Mouse (Mus musculus): ENCODE measurements around the gene Gm21319. TPM values are rescaled to one million over a fixed set of nuclear protein-coding genes. Genes with fewer than 3 reads are reported as not detected.

The Gm21319 gene
- not detected for polyA plus RNA-seq (2014; fragmentation: Illumina TruSeq; extraction: RNeasy Lipid Tissue Mini Kit (QIAGEN cat#74804); ENCODE audit: low read depth, low replicate concordance)

DNA sequence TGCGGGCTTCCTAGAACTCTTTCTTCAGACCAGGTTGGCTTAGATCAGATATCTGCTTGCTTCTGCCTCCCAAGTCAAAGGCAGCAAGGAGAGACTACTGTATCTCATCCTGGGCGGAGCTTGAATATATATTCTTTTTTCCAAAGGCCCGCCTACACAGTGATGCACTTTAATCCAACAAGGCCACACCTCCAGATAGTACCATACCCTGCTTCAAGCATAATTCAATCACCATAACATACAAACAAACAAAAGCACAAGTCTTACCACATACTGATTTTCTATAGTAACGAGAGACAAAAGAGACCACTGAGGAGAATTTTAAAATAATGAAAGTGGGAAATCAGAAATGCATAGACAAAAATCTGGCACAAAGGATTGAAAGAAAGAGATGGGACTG, at the start of gene Gm21319:
TSS of gene Gm21319 (minus strand) at position 101 of the 400 bp plus-strand sequence.

DNA sequence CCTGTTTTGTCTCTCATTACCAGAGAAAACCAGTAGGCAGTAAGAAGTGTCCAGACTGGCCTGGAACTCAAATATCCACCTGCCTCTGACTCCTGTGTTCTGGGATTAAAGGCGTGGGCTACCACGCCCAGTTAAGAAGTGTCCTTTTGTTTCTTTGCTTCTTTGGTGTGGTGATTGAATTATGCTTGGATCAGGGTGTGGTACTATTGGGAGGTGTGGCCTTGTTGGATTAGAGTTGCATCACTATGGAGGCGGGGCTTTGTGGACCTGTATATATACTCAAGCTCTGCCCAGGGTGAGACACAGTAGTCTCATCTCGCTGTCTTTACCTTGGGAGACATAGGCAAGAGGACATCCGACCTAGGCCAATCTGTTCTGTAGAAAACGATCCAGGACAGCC, 40.7 kb upstream of the Gm21319 start, which contains the start of gene BB287469:
TSS of gene BB287469 (plus strand) at position 301 of the 400 bp plus-strand sequence.

DNA sequence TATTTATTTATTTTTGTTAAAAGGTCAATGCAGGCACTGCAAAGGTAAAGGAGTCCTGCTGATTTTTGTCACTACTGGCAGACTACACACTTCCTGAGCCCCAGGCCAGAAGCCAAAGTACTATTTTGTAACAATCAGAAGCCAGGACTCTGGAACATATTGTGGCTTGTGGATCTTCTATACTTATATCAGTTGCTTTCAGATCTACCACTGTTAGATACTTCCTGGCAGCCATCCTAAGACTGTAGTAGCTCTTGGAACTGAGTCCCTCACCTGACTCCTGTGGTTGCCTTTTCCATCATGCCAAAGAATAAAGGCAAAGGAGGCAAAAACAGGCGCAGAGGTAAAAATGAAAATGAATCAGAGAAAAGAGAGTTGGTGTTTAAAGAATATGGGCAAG, 19.7 kb upstream of the Gm21319 start, which contains the start of gene Gm21936:
TSS of gene Gm21936 (plus strand) at position 301 of the 400 bp plus-strand sequence.

Other genes starting within 250 kb of the Gm21319 start
- gene Oog1, start 173.1 kb downstream of the Gm21319 start, polyA plus RNA-seq (2014; fragmentation: Illumina TruSeq; extraction: RNeasy Lipid Tissue Mini Kit (QIAGEN cat#74804); ENCODE audit: low read depth, low replicate concordance) = not detected
- not detected for gene Gm4027, start 156.9 kb downstream of the Gm21319 start, polyA plus RNA-seq (2014; fragmentation: Illumina TruSeq; extraction: RNeasy Lipid Tissue Mini Kit (QIAGEN cat#74804); ENCODE audit: low read depth, low replicate concordance)
- gene Gm16381, start 131.1 kb downstream of the Gm21319 start, polyA plus RNA-seq (2014; fragmentation: Illumina TruSeq; extraction: RNeasy Lipid Tissue Mini Kit (QIAGEN cat#74804); ENCODE audit: low read depth, low replicate concordance) = not detected
- gene Gm21936, start 19.8 kb upstream of the Gm21319 start, polyA plus RNA-seq (2014; fragmentation: Illumina TruSeq; extraction: RNeasy Lipid Tissue Mini Kit (QIAGEN cat#74804); ENCODE audit: low read depth, low replicate concordance) = not detected
- gene BB287469, start 40.8 kb upstream of the Gm21319 start, polyA plus RNA-seq (2014; fragmentation: Illumina TruSeq; extraction: RNeasy Lipid Tissue Mini Kit (QIAGEN cat#74804); ENCODE audit: low read depth, low replicate concordance) = not detected
- gene Gm2001, start 66.6 kb upstream of the Gm21319 start, polyA plus RNA-seq (2014; fragmentation: Illumina TruSeq; extraction: RNeasy Lipid Tissue Mini Kit (QIAGEN cat#74804); ENCODE audit: low read depth, low replicate concordance) = not detected
- not detected for gene Gm2016, start 98.3 kb upstream of the Gm21319 start, polyA plus RNA-seq (2014; fragmentation: Illumina TruSeq; extraction: RNeasy Lipid Tissue Mini Kit (QIAGEN cat#74804); ENCODE audit: low read depth, low replicate concordance)
- not detected for gene Gm2022, start 119.6 kb upstream of the Gm21319 start, polyA plus RNA-seq (2014; fragmentation: Illumina TruSeq; extraction: RNeasy Lipid Tissue Mini Kit (QIAGEN cat#74804); ENCODE audit: low read depth, low replicate concordance)
- gene Gm2035, start 144.1 kb upstream of the Gm21319 start, polyA plus RNA-seq (2014; fragmentation: Illumina TruSeq; extraction: RNeasy Lipid Tissue Mini Kit (QIAGEN cat#74804); ENCODE audit: low read depth, low replicate concordance) = not detected
- gene Gm2042, start 178.3 kb upstream of the Gm21319 start, polyA plus RNA-seq (2014; fragmentation: Illumina TruSeq; extraction: RNeasy Lipid Tissue Mini Kit (QIAGEN cat#74804); ENCODE audit: low read depth, low replicate concordance) = not detected
- not detected for gene Gm2075, start 236.1 kb upstream of the Gm21319 start, polyA plus RNA-seq (2014; fragmentation: Illumina TruSeq; extraction: RNeasy Lipid Tissue Mini Kit (QIAGEN cat#74804); ENCODE audit: low read depth, low replicate concordance)
- gene Gm6803, start 243.0 kb upstream of the Gm21319 start, polyA plus RNA-seq (2014; fragmentation: Illumina TruSeq; extraction: RNeasy Lipid Tissue Mini Kit (QIAGEN cat#74804); ENCODE audit: low read depth, low replicate concordance) = not detected

Measured in adipose tissue, adult 10 weeks (tissue).